Mouse (Mus musculus) mouse trophoblast stem cell (cell line): ENCODE results near the gene Cfd.

Experiments
- in situ Hi-C, 2 experiments: fragments of 300-500 bp; cut with MseI, MboI; formaldehyde crosslinking; loops; 2 replicates in 1 of 2; 3 replicates in 1 of 2; pipeline ENCODE4 v1.15.1; 2025

Cfd gene

GRCm38 (mm10) chr10:79890670-79891069, at the start of gene Cfd:
Cfd (plus strand) TSS chr10:79890853.
- in situ Hi-C loops, result no loop called here

DNA sequence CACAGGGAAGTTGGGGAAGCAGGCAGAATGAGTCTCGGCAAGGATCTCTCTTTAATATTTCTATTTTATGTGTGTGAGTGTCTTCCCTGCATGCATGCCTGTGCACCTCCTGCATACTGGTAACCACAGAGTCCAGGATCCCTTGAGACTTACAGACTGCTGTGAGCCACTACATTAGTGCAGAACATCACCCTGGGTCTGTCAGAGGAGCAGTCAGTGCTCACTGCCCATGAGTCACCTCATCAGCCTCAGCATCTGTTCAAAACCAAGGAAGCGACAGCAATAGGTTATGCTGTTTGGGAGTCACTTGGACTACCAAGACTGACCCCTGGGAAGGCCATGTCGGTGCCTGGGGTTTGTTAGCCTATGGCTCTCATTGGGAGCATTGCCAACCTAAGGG, 48.3 kb upstream of the Cfd start:
- in situ Hi-C loops, result no loop called here

- in situ Hi-C loops, result no loop called here
These were observed 47.2 kb upstream of the Cfd start for GRCm38 (mm10) chr10:79843476-79843875.

DNA sequence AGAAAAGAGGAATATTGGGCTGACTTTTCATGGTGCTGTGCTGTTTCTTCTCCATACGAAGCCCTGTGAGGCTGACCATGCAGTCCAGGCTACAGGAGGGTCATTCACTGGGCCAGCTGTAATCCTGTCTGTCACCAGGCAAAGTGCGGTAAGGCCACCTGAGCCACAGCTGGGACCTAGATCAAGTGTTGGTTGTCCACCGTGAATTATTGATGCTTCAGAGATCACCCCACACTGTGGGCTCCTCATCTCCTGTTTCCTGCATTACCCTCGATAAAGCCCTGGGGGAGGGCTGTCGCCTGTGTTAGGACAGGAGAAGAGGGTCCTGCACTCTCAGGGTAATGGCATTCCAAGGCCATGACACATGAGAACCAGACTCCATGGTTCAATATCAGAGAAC, 44.1 kb upstream of the Cfd start:
- in situ Hi-C loops, result no loop called here

DNA sequence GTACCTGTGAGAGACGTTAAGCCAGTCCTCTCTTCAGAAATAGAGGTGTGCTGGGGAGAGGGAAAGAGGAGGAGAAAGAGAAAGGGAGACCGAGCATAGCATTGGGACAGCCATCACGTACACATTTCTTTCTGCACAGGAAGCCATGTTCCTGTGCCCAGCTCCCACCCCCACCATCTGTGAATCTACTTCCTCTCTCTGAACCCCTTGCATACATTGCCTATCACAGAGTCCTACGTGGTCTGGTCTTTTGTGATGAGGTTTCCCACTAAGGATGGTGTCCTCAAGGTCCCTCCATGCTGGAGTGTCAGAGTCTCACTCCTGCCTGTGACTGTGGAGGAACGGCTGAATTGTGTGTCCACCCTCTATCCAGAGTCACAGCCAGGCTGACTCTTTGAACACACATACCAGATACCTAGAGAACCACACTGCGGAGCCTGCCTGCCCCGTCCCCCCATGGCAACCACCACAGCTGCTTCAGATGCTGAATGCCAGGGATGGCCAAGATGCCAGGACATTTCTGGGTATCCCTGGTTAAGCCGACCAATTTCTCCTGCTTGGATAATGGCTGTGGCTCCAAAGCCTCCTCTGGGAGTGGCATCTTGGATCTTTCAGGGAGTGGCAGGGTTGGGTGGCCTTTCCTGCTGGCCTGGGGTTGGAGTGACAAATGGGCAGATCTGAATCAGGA, 40.6 kb upstream of the Cfd start:
- in situ Hi-C loops, result no loop called here

DNA sequence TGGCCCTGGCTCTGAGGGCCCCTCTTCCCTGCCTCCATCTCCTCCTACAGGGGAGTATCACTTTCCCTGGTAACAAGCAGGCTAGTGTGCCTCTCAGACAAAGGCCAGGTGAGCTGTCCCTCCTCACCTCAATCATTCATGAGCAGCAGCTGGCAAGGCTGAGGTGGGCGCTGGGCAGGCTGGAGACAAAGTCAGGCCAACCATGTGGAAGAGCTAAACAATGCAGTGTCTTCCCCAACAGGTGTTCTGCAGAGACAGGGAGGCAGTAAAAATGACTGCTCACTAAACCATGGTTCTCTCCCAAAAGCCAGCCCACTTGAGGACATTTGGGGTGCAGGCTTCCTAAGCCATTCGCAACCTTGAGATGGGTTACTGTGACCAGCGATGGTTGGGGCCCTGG, 39.0 kb upstream of the Cfd start:
- in situ Hi-C loops, result no loop called here

DNA sequence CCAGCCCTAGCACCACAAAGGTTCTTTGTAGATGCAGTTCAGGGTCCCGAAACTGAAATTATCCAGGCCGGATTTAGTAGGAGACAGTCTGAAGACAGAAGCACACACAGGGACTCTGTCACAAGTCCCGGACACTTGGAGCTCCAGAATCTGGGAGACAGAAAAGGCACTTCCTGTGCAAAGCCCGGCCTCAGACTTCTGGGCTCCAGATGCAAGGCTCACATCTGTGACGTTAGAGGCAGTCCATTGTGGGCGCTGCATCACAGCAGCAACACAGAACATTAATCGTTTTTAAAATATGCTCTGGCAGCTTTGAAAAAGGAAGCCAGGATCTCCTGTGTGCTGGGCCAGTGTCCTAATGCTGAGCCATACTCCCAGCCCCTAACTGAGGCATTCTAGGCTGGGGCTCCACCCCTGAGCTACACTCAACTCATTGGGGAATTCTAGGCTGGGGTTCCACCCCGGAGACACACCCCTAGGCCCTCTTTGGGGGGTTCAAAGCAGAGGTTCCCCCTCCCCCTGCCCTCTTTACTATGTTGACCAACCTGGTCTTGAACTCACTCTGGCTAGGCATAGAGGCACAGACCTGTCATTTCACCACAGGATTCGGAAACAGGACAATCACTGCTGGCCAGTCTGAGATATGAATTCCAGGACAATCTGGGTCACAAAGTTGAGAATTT, 38.4 kb upstream of the Cfd start:
- in situ Hi-C loops, result no loop called here

GRCm38 (mm10) chr10:79852827-79853226, 37.8 kb upstream of the Cfd start:
- in situ Hi-C loops, result no loop called here

GRCm38 (mm10) chr10:79853392-79853791, 37.3 kb upstream of the Cfd start:
- in situ Hi-C loops, result no loop called here

- in situ Hi-C loops, result no loop called here
These were observed 36.5 kb upstream of the Cfd start, which contains the start of gene Ptbp1 for GRCm38 (mm10) chr10:79853860-79854795. Ptbp1 (plus strand) TSS chr10:79854427.

DNA sequence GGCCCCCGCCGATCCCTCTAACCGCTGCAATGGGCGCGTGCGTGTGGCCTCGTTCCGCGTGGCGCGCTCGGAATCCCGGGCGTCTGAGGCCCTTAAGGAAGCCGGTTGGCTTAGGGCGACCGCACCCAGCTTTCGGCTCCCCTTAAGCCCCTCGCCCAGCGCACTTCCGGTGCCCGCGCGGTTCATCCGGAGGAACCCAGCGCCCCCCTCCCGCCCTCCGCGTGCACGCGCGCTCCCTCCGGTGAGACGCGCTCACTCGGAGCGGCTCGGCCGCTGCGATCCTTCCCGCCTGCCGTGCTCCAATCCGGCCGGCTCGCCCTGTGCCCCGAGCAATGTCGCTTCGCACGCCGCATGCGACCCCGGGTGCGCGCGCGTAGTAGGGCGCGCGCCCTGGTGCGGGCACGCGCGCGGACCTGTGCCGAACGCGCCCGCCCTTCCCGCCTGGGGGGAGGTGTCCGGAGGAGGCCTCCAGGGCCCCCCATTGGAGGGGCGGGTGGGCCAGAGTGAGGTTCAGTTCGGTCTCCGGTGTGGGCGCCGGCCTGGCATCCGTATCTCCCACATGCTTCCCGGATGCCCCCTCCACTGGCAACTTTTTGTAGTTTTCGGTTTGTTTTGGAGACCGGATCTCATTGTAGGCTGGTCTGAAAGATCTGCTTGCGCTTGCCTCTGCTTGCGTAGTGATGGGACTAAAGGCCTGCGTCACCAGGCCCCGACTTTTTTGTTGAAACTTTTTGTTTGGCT, 35.7 kb upstream of the Cfd start:
- in situ Hi-C loops, result no loop called here

GRCm38 (mm10) chr10:79855558-79856184, 35.0 kb upstream of the Cfd start:
- in situ Hi-C loops, result no loop called here

GRCm38 (mm10) chr10:79856280-79856679, 34.4 kb upstream of the Cfd start:
- in situ Hi-C loops, result no loop called here

GRCm38 (mm10) chr10:79856704-79857451, 33.8 kb upstream of the Cfd start:
- in situ Hi-C loops, result no loop called here

- in situ Hi-C loops, result no loop called here
These were observed 33.2 kb upstream of the Cfd start for GRCm38 (mm10) chr10:79857452-79857811.

DNA sequence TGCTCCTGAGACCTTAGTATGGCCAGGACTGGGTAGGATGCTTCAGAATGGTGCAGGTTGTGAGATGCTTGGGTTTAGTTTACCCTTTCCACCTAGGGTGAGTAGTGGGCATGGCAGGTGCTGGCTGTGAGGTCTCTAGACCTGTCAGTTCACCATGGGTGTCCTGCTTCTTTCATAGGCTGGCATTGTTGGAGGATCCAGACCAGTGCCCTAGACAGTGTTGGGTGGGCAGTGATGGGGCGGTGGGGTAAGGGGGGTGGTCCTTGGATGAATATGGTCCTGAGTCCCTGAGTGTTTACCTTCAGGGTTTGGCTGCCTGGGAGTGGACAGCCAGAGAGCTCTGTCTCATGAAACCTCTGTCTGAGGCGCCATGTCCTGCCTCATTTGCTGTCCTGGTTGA, 32.8 kb upstream of the Cfd start:
- in situ Hi-C loops, result no loop called here

- in situ Hi-C loops, result no loop called here
These were observed 32.1 kb upstream of the Cfd start for GRCm38 (mm10) chr10:79858416-79859074.

- in situ Hi-C loops, result no loop called here
These were observed 31.5 kb upstream of the Cfd start for GRCm38 (mm10) chr10:79859116-79859515.

- in situ Hi-C loops, result no loop called here
These were observed 30.4 kb upstream of the Cfd start for GRCm38 (mm10) chr10:79860079-79860911.
